Mouse (Mus musculus) layer of hippocampus, postnatal 10 days (tissue): ENCODE measurements around the gene Edn2. TPM values are rescaled to one million over a fixed set of nuclear protein-coding genes. Genes with fewer than 3 reads are reported as not detected.
A peak's percentile ranks its signal among the peaks of the same experiment; 100 is the strongest.

Experiments
- DNase-seq, 2 experiments: peaks; one replicate each; pipeline ENCODE4 v3.0.0; 2021; ENCODE audit warnings: low spot score in 2 of 2
- long read RNA-seq: library from polyadenylated mRNA; stranded (forward); transcript quantifications from one replicate; pipeline ENCODE4 v2.0.0, GENCODE M21; 2023
- total RNA-seq, 2 experiments: library from RNA; stranded (reverse); gene quantifications; 2 replicates each; pipeline ENCODE4 v1.2.3; 2021

Gene Edn2
- not detected for total RNA-seq
- long read RNA-seq = 0 reads

DNA sequence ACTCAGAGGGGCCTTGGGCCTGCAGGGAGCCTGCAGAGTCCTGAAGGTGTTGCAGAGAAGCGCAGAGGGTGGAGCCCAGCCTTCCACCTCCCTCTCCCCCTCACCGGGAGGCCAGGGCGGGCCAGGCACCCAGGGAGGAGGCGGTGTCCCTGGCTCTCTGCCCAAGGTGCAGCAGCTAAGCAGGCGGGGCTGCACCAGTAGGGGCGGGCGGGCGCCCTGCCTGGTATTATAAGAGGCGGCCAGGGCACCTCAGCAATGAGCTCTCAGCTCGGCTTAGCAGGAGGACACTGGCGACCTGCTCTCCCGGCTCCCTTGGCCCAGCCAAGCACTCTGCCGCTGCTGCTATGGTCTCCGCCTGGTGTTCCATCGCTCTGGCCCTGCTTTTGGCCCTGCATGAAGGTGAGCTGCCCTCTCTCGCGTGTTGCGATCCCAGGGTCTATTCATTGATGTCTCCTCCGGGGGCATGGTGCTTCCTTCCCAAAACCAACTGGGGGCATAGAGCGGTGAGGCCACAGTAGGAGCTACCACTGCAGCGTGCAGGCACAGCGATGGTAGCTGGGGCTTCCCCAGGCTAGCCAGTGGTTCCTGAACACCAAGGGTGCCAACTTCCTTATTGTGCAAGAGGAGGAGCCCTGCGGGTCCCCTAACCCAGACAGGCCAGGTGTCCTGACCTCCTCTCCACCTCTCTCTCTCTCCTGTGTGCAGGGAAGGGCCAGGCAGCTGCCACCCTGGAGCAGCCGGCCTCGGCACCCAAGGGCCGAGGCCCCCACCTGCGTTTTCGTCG is at the start of gene Edn2:
Edn2 (plus strand) TSS at position 41 of the 784 bp plus-strand sequence.
- DNase-seq = no peak

DNA sequence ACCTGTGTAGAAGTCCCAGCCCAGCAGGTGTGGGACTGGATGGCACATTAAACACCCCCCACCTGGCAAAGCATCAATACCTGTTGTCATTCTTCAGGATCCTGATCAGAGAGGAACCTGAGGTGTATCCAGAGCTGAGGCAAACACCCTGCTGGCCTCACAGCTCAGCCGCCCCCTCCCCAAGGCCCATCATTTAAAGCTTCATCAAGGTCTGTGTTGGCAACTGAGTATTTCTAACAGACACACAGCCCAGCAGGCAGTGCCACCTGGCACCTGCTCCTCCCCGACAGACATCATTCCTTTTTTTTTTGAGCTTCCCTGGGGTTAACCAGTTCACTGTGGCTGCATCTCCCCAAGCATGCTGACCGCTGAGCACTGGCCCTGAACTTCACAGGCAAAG is 45.5 kb upstream of the Edn2 start:
- DNase-seq = no peak

DNA sequence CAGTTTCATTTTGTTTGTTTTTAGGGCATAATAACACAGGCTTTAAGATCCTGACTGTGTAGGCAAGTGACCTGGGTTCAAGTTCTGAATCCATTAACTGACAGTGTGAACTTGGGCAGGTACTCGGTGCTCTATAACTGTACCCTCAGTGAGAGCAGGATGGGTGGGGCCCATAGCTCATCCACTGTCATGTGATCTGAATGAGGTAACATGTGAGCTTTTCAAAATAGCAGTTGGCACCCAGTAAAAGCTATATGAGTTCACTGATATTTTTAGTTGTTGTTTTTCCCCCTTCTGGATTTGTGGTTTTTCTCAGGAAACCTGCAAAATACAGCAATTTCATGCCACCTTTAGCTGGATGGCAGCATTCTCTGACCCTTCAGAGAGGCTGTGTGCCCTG is 44.7 kb upstream of the Edn2 start:
- DNase-seq = no peak

DNA sequence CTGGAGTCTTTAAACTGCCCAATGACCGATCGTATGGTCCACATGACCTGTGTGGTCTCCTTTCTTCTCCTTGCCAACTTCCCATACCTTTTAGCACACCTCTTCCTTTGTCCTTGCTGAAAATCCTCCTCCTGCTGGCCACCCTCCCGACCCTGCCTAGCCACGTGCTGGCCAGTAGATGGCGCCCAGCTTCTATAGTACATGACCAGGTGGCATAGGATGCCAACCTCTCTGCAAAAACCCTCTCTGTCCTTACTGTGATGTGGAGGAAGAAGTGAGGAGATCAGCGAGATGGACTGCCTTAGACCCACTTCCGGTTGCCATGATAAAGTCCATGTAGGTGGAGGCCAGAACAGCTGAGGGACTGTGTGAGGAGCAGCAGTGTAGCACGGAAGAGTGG is 40.7 kb upstream of the Edn2 start:
- DNase-seq = peak; percentile 60 to 77

DNA sequence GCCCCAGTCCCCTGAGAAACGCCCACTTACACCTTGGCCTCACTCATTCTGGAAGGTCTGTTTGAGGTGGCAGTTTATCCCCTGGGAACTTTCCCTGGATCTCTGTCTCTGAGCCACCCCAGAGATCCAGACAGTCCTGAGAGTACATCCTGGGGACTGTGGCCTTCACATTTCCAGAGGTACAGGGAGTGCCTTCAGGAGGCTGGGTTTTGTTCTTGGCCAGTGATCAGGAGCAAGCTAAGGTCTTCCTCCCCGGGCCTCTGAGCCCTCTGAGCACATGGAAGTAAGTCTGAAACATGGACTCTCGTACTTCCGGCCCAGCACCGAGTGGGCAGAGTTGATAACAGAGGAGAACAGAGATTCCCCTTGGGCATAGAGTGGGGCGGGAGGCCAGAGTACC is 36.4 kb upstream of the Edn2 start:
- DNase-seq = no peak

DNA sequence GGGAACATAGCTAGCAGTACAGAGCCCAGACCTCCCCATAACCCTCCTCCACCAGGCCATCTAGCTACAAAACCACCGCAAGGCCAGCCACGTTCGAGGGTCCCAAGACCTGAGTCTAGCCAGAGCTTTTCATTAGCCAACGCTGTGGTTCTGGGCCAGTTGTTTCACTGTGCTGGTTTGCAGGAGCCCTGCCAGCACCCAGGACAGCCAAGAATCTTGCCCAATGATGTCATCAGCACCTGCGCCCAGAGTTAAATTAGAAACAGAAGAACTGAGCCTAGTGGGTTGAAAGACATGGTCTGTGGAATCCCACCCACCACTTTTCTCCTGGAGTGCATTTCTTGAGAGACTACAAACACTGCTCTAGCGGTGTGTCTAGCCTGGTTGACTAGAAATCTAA is 35.0 kb upstream of the Edn2 start:
- DNase-seq = peak; percentile 42 to 56

DNA sequence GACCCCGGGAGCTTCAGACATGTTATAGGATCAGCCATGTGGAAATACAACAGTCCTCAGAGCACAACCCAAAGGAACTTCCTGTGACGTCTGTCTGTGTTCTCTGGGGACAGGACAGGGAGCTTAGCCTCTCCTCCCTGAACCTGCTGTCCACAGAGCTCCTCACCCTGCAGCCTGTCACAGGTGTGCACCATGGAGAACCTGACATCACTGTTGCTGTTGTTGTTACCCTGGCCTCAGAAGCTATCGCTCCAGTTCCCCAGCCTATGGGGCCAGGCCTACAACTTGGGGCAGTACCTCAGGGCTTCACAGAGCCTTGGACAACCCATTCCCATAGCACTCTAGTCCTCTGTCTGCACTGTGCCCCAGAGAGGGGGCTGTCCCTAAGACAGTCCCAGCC is 33.7 kb upstream of the Edn2 start:
- no peak for DNase-seq

DNA sequence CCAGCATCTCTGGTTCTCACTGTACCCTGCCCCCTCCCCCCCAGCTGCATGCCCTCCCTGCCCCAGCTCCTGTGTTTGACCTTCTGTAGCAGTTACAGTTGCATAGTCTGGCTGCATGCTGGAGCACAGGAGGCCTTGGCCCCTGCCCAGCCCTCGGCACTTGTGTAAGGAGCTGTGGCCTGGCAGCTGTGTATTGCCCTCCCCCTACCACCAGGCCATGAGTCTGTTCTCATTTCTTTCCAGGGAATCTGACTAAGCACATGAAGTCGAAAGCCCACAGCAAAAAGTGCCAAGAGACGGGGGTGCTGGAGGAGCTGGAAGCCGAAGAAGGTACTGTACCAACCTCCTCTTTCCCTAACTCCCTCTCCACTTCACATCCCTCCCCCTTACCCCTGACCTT is 33.0 kb upstream of the Edn2 start:
- no peak for DNase-seq

DNA sequence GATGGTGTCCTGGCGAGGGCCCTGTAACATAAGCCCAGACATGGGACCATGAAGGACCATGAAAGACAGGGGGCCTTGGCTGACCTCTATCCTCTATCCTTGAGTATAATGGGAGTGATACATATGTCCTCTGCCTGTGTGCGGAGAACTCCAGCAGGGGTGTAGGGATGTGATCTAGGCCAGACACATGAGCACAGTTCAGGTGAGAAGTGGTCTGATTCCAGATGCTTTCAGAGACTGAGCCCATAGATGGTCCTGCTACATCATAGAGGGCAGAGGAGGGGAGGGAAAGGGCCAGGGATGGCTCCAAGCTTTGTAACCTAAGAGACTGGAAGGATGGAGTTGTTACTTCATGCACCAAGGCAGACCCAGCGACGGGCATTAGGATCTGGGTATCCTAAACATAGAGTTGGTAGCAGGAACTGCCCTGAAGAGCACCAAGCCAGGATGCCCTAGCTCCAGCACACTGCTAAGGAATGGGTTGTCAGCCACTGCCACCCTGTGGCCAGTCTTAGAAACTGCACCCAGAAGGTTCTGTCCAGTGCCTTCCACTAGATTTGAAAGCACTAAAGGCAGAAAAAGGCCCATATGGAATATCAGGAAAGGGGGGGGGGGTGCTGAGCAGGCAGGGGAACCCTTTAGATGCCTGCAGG is 31.6 kb upstream of the Edn2 start:
- peak; percentile 72 to 78 for DNase-seq

DNA sequence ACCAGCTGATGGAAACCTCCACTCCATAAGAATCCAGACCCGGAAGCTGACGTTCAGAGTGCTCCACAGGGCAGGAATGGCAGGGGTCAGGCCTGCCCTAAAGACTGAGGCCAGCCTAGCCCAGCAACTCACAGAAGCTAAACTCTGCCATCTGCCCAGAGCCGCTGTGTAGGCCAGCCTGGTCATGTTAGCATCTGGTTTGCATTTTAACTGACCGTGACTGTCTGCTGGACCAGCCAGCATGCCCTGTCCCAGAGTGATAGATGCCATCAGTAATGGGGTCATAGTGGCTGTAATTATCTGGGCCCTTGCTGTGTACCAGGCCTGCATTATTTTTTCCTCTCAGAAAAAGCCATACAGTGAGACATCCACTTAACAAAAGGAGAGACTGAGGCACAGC is 30.1 kb upstream of the Edn2 start:
- no peak for DNase-seq

DNA sequence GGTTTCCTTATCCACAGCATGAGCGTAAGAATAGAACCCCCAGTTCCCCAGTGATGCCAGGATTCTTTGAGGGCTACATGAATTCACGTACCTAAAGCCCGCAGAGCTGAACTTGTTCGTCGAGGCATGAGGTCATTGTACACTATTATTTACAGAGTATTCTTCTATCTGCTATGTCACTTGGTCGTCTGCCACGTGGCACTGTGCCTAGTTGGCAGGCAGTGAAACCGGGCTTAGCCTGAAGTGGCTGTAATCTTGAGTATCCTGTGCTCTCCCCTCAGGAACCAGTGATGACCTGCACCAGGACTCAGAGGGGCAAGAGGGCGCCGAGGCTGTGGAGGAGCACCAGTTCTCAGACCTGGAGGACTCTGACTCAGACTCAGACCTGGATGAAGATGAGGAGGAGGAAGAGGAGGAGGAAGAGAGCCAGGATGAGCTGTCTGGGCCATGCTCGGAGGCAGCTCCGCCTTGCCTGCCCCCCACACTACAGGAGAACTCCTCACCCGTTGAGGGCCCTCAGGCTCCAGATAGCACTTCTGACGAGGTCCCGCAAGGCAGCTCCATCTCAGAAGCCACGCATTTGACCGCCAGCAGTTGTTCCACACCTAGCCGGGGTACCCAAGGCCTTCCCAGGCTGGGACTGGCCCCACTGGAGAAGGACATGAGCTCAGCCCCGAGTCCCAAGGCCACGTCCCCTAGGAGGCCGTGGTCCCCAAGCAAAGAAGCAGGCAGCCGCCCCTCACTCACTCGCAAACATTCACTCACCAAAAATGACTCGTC is 29.4 kb upstream of the Edn2 start:
- peak in 1 of 2 experiments; percentile 48 for DNase-seq

DNA sequence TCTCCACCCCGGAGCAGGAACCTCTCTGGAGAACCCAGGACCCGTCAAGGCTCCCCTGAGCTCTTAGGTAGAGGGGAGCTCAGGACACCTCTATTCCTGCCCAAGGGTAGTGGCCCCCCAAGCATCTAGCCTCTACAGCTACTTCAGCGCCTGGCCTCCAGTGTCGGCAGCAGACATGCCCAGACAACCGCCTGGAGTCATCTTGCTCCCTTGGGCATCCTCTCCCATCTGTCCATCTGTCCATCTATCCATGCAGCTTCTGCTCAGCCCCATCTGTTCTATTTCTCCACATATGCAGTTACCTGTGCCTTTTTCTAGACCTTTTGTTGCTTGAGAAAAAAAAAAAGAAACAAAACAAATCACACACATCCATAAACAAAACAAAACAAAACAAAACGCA is 26.8 kb upstream of the Edn2 start:
- DNase-seq = no peak

DNA sequence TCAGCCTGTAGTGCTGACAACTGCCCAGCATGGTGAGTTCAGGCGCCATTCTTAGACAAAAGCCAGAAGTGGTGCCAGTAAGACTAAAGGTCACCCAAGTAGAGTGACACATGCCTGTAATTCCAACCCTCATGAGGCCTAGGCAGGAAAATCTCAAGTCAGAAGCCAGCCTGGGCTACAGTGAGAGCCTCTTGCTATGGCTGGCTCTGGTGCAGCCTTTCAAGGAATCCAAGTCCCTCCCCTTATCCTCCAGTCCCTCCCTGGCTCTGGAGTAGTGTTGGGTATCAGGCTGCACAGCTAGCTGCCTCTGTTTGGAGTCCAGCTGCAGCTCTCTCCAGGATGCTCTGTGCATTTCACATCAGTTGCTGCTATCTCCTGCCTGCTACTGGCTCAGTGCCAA is 19.2 kb upstream of the Edn2 start:
- no peak for DNase-seq

DNA sequence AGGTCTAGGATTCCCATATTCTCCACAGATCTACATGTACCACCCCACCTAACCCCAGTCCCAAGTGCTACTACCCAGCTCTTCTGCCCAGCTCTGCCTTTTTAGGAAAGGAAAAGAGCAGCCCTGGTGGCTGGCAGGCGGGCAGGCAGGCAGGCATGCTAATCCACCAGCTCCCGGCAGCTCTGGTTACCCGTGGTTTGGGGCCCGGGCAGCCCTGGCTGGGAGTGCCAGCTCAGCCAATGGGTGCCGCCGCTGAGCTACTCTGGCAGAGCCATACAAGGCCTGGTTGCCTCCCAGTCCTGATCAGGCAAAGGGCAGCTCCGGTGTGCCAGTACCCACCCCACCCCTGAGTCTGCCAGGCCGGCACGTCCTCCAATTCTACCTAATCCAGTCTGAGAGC is 18.1 kb upstream of the Edn2 start:
- DNase-seq = peak in 1 of 2 experiments; percentile 41

DNA sequence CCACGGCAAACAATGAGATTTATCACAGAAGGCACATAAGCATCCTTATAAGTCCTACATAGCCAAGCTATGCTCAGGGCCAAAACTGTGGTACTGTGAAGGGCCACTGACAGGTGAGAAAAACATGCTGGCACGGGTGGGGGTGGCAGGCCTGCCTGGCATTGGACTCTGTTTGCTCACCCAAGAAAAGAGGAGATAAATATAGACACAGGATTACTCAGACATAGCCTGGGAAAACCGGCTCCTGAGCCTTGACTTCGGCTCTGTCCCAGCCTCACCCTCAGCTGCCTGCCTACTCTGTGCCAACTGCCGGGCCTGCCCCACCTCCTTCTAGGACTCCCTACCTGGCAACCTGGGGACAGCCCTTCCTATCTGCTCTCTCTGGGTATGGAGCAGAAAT is 16.7 kb upstream of the Edn2 start:
- no peak for DNase-seq

DNA sequence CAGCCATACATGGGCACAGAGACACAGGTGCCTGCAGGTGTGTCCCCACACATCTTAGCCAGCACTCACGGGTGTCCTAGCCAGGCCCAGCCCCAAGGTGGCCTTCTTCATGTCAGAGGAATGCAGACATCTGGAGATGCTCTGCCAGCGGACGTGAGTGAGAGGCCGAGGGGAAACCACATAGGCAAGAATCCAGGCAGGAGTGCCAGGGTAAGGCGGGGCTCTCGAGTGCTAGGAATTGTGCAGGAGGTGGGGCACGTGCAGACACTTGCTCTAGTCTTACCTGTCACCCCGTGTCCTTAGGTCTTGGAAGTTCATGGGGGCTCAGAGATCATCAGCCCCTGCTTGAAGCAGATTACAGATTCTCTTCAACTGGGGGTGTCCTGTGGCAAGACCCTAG is 15.1 kb upstream of the Edn2 start:
- DNase-seq = no peak

DNA sequence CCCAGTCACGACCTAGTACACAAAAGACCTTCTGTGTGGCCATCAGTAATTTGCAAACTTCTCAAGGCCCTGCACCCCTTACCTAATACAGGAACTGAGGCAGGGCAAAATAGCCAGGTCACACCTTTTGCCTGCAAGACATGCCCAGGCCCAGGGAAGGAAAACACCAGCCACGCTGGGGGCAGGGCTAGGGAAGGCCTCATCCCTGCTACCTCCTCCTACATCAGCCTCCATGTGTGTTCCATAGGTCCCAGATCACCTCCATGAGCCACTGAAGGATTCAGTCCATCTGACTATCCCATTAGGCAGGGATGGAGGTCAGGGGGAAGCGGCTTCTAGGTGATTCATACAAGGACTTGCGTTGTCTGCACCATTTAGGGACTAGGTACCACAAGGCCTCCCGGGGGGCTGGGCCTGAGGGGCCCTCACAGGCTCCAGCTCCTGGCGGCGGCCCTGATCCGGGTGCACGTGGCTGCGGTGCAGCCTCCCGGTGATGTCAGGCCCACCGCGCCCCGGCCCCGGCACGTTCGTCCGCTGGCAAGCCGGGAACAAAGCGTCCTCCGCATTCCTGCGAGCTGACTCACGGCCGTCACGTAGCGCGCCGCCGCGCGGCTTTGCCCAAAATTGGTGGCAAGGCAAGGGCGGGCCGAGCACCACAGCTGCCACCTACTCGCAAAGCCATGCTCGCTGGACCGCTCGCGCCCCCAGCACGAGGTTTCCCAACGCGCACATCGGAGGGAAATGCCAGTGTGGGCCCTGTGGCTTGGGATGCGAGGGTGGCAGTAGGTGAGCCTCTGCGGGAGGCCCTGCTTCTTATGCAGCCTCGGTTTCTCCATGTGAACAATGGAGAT is 12.5 kb upstream of the Edn2 start:
- peak; percentile 66 to 71 for DNase-seq

DNA sequence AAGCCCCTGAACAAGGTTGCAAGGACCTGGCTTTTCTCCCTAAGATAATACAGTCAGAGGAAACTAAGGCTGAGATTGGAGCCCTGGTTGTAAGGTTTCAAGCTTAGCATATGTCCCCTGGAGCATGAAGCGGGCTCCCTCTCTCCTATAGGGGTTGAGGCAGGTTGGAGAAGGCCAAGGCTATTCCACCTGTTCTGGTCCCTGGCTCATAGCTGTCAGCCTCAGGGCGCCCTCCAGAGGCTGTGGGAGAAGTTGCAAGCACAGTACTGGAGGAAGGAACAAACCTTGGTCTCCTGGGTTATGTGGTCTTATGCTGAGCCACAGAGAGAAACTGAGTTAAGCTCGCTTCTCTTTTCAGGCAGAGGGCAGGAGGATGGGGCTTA is 11.9 kb upstream of the Edn2 start:
- no peak for DNase-seq

DNA sequence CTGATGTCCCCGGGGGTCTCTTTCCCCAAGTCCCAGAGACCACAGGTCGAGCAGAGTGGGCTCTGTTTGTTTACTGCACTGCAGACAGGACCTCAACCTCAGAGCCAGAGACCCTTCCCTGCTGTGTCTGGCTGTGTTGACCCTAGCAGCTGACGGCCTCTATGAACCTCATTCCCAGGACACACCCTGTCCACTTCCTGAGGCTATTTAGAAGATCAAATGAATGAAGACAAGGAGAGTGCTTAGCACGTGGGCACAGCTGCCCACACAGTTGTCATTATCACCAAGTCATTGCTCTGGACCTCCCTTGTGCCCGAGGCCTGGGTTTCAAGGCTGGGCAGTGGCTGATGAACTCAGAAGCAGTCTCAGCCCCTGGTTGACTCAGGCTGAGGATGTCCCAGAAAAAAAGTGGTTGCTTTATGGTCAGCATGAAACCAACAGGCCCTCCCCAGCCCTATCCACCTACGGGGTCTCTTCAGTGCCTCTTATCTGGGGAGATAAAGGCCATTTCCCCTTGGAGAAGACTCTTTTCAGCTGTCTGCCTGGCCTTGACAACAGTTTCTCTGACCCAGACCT is 10.6 kb upstream of the Edn2 start:
- no peak for DNase-seq

DNA sequence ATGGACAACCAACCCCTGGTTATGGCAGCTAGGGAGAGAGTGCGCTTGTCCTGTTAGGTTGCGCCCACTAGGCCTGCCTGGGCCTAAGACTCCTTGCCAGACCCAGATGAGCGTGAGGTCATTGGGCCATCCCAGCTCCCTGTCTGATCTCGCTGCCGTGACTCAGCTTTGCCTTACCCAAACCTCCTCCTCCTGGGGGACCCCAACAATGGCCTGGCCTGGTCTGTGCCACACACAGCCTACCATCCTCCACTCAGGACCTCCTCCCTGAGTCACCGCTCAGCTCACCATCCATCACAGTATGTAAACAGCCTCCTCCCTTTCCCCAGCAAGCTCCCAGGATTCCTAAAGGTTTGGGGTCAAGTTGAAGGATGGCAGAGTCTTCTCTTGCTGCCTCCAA is 9.1 kb upstream of the Edn2 start:
- no peak for DNase-seq

DNA sequence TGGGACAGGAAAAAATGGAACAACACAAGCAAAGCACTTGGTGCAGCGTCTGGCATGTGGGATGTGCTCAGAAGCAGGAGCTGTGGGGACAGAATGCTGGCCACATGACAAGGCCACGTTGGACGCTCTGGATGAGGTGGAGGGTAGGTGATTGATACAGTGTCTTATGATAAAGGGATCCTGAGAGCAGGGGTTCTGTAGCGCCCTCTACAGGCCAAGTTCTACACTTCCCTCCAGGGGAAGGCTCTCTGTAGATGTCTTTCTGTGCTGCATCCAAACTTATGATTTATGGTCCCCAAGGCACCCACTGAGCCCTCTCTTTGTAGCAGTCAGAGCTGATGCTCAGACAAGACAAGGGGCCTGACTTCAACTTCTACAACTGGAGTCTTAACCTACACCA is 8.4 kb upstream of the Edn2 start:
- no peak for DNase-seq
